Mouse (Mus musculus): ENCODE results near the gene Ube2r2. TPM values are rescaled to one million over a fixed set of nuclear protein-coding genes. Genes with fewer than 3 reads are reported as not detected.

Gene Ube2r2
- total and polyA plus RNA-seq, 3 experiments, result 40.9 to 220 (median 44.8) TPM

- Histone ChIP-seq H3K27me3 (ENCODE audit: insufficient read depth, low read length) (no peaks in the 10 kb centered on the region), H3K9me3 (replicated peaks) (no peaks in the 10 kb centered on the region), H3K4me3 (ENCODE audit: low read depth, low read length) (no peak overlapping the region), H3K4me1 (ENCODE audit: insufficient read depth, low read depth, low read length) (peaks cover 39% of the 10 kb centered on the region), H3K36me3 (replicated peaks) (no peaks in the 10 kb centered on the region)
- no peak for TF ChIP-seq CTCF (IDR thresholded peaks at IDR 0.05; ENCODE audit: low read depth, low read length)
- peak; percentile 47 for TF ChIP-seq TAL1 (conservative IDR thresholded peaks at IDR 0.05; ENCODE audit: low read depth, low read length)
- no peak for TF ChIP-seq GATA2 (IDR thresholded peaks at IDR 0.05; ENCODE audit: borderline replicate concordance, low read depth, low read length)
- no peak for TF ChIP-seq POLR2AphosphoS5 (IDR thresholded peaks at IDR 0.05; ENCODE audit: insufficient replicate concordance, low read depth, low read length)
- no peak for TF ChIP-seq GATA1 (IDR thresholded peaks at IDR 0.05; ENCODE audit: borderline replicate concordance, low read length)
- ATAC-seq (ENCODE audit: extremely low read depth, insufficient number of reproducible peaks, low FRiP score, poor library complexity, severe bottlenecking), result no peak; the same call in 1 of the 2 replicates
- DNase-seq (ENCODE audit: low spot score), result no peak
Observed at GRCm38 (mm10) chr4:41129836-41130235, 5.7 kb upstream of the Ube2r2 start.

GRCm38 (mm10) chr4:41132471-41132870 lies 3.1 kb upstream of the Ube2r2 start:
- H3K4me3 ChIP-seq (ENCODE audit: low read depth, low read length), result no peak overlapping the region
- no peaks in the 10 kb centered on the region for H3K27me3 ChIP-seq (ENCODE audit: insufficient read depth, low read length)
- H3K36me3 ChIP-seq (replicated peaks), result no peaks in the 10 kb centered on the region
- ATAC-seq (ENCODE audit: extremely low read depth, insufficient number of reproducible peaks, low FRiP score, poor library complexity, severe bottlenecking) (no peak), DNase-seq (ENCODE audit: low spot score) (no peak)
- TF ChIP-seq GATA1 (IDR thresholded peaks at IDR 0.05; ENCODE audit: borderline replicate concordance, low read length), result no peak
- no peak for TF ChIP-seq CTCF (IDR thresholded peaks at IDR 0.05; ENCODE audit: low read depth, low read length)
- TF ChIP-seq TAL1 (conservative IDR thresholded peaks at IDR 0.05; ENCODE audit: low read depth, low read length), result no peak
- no peak for TF ChIP-seq POLR2AphosphoS5 (IDR thresholded peaks at IDR 0.05; ENCODE audit: insufficient replicate concordance, low read depth, low read length)
- no peak for TF ChIP-seq GATA2 (IDR thresholded peaks at IDR 0.05; ENCODE audit: borderline replicate concordance, low read depth, low read length)
- H3K4me1 ChIP-seq (ENCODE audit: insufficient read depth, low read depth, low read length), result peaks cover 53% of the 10 kb centered on the region
- no peaks in the 10 kb centered on the region for H3K9me3 ChIP-seq (replicated peaks)

- TF ChIP-seq GATA2 (IDR thresholded peaks at IDR 0.05; ENCODE audit: borderline replicate concordance, low read depth, low read length) (no peak), TAL1 (conservative IDR thresholded peaks at IDR 0.05; ENCODE audit: low read depth, low read length) (peak; percentile 43)
- Histone ChIP-seq H3K27me3 (ENCODE audit: insufficient read depth, low read length) (no peaks in the 10 kb centered on the region), H3K4me3 (ENCODE audit: low read depth, low read length) (no peak overlapping the region), H3K9me3 (replicated peaks) (no peaks in the 10 kb centered on the region), H3K4me1 (ENCODE audit: insufficient read depth, low read depth, low read length) (peaks cover 54% of the 10 kb centered on the region), H3K36me3 (replicated peaks) (peaks cover 4% of the 10 kb centered on the region)
- ATAC-seq (ENCODE audit: extremely low read depth, insufficient number of reproducible peaks, low FRiP score, poor library complexity, severe bottlenecking) (no peak), DNase-seq (ENCODE audit: low spot score) (no peak)
Observed at GRCm38 (mm10) chr4:41133529-41134291, 1.8 kb upstream of the Ube2r2 start.

- no peak for TF ChIP-seq GATA1 (IDR thresholded peaks at IDR 0.05; ENCODE audit: borderline replicate concordance, low read length)
- TF ChIP-seq CTCF (IDR thresholded peaks at IDR 0.05; ENCODE audit: low read depth, low read length), result no peak
- TF ChIP-seq GATA2 (IDR thresholded peaks at IDR 0.05; ENCODE audit: borderline replicate concordance, low read depth, low read length), result no peak
- no peak for TF ChIP-seq POLR2AphosphoS5 (IDR thresholded peaks at IDR 0.05; ENCODE audit: insufficient replicate concordance, low read depth, low read length)
- no peak for TF ChIP-seq TAL1 (conservative IDR thresholded peaks at IDR 0.05; ENCODE audit: low read depth, low read length)
- peaks cover 48% of the 10 kb centered on the region for H3K4me1 ChIP-seq (ENCODE audit: insufficient read depth, low read depth, low read length)
- peak overlapping the region; percentile 85 for H3K4me3 ChIP-seq (ENCODE audit: low read depth, low read length)
- peaks cover 12% of the 10 kb centered on the region for H3K36me3 ChIP-seq (replicated peaks)
- DNase-seq (ENCODE audit: low spot score) (peak; percentile 80), ATAC-seq (ENCODE audit: extremely low read depth, insufficient number of reproducible peaks, low FRiP score, poor library complexity, severe bottlenecking) (peak; percentile 74)
- no peaks in the 10 kb centered on the region for H3K27me3 ChIP-seq (ENCODE audit: insufficient read depth, low read length)
- no peaks in the 10 kb centered on the region for H3K9me3 ChIP-seq (replicated peaks)
Observed at GRCm38 (mm10) chr4:41134935-41135710, 420 bp upstream of the Ube2r2 start.

GRCm38 (mm10) chr4:41136454-41136805 lies 887 bp downstream of the Ube2r2 start:
- H3K4me3 ChIP-seq (ENCODE audit: low read depth, low read length), result peak overlapping the region; percentile 85
- no peaks in the 10 kb centered on the region for H3K27me3 ChIP-seq (ENCODE audit: insufficient read depth, low read length)
- ATAC-seq (ENCODE audit: extremely low read depth, insufficient number of reproducible peaks, low FRiP score, poor library complexity, severe bottlenecking) (no peak), DNase-seq (ENCODE audit: low spot score) (no peak)
- TF ChIP-seq GATA2 (IDR thresholded peaks at IDR 0.05; ENCODE audit: borderline replicate concordance, low read depth, low read length) (no peak), CTCF (IDR thresholded peaks at IDR 0.05; ENCODE audit: low read depth, low read length) (no peak), GATA1 (IDR thresholded peaks at IDR 0.05; ENCODE audit: borderline replicate concordance, low read length) (no peak)
- H3K36me3 ChIP-seq (replicated peaks), result peaks cover 23% of the 10 kb centered on the region
- H3K9me3 ChIP-seq (replicated peaks), result no peaks in the 10 kb centered on the region
- H3K4me1 ChIP-seq (ENCODE audit: insufficient read depth, low read depth, low read length), result peaks cover 54% of the 10 kb centered on the region

- Histone ChIP-seq H3K4me3 (ENCODE audit: low read depth, low read length) (peak overlapping the region; percentile 85), H3K27me3 (ENCODE audit: insufficient read depth, low read length) (no peaks in the 10 kb centered on the region), H3K36me3 (replicated peaks) (peaks cover 24% of the 10 kb centered on the region), H3K9me3 (replicated peaks) (no peaks in the 10 kb centered on the region), H3K4me1 (ENCODE audit: insufficient read depth, low read depth, low read length) (peaks cover 54% of the 10 kb centered on the region)
- DNase-seq (ENCODE audit: low spot score) (no peak), ATAC-seq (ENCODE audit: extremely low read depth, insufficient number of reproducible peaks, low FRiP score, poor library complexity, severe bottlenecking) (no peak)
- TF ChIP-seq CTCF (IDR thresholded peaks at IDR 0.05; ENCODE audit: low read depth, low read length), result no peak
- no peak for TF ChIP-seq POLR2AphosphoS5 (IDR thresholded peaks at IDR 0.05; ENCODE audit: insufficient replicate concordance, low read depth, low read length)
- no peak for TF ChIP-seq GATA2 (IDR thresholded peaks at IDR 0.05; ENCODE audit: borderline replicate concordance, low read depth, low read length)
- no peak for TF ChIP-seq GATA1 (IDR thresholded peaks at IDR 0.05; ENCODE audit: borderline replicate concordance, low read length)
- no peak for TF ChIP-seq TAL1 (conservative IDR thresholded peaks at IDR 0.05; ENCODE audit: low read depth, low read length)
Observed at GRCm38 (mm10) chr4:41136811-41137210, 1.3 kb downstream of the Ube2r2 start.

All from G1E (cell line).